Mouse (Mus musculus): ENCODE measurements around the gene Dnah6. TPM values are rescaled to one million over a fixed set of nuclear protein-coding genes. Genes with fewer than 3 reads are reported as not detected.

The Dnah6 gene
- polyA plus RNA-seq (2012; rRNA removed), result 1.8 TPM in 2 replicates

DNA sequence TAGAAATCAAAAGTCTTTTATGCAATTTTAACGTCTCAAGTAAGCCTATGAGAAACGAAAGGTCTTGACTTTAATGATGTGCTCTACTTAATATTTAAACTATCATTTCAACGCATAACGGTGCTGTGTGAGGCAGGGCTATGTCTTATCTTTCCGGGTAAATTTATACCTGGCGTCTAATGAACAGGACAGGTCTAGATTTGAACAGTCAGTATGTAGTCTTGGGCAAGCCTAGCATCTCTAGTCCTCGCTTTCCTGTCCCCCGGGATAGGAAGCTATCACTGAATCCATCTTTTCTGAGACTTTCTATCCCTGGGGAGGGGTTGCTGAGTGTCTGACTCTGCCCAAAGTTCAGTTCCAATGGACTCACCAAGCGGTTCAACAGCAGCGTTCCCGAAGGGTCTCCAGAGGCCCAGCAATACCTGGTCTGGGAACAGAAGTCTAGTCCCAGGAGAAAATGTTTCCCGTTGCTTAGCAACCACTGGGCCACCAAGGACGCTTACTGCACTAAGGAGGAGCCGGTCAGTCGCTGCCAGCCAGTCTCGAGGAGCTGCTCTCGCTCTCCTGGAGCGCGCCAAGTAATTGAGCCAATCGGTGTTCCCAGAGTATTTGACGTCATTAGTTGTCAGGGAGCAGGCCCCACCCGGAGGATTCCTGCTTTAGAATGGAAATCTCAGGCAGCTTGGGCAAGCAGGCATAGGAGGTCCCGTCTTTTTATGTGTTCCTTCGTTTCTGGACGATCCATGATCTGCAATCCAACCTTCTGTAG lies at the start of gene Dnah6:
TSS of gene Dnah6 (minus strand) at position 463 of the 769 bp plus-strand sequence.

DNA sequence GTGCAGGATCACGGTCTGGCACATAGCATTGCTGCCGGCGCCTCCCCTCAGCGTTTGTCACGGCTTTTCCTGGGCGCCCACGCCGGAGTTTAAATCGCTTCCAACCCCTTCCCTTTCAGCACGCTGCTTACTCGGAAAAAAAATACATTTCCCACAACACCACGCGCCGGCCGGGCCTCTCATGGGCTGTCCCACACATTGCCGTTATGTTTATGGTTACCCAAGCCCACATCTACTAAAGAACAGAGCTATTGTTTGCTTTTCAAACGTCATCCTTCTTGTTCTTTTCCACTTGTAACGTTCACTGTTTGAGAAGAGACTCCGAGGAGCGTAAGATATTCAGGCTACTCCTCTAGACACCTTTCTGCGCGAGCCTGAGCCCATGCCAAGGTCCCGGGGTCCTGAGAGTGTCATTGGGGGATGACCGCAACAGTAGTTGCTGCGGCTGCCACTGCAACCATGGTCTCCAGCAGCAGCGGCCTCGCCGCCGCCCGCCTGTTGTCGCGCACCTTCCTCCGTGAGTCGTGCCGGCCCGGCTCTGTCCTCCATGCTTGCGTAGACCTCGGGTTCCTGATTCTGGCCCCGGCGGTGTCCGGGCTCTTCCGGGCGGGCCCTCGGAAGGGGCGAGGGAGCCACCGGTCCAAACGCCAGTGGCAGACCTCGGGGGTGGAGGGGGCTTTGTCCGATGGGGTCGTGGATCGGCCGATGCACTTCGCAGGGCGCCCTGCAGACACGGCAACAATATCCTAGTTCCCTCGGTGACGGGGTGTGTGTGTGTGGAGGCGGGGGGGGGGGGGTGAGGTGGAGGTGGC lies 27.0 kb upstream of the Dnah6 start, which contains the start of gene Suclg1:
TSS of gene Suclg1 (plus strand) at position 146 of the 812 bp plus-strand sequence.

Other genes starting within 250 kb of the Dnah6 start
- gene Suclg1, start 26.7 kb upstream of the Dnah6 start, polyA plus RNA-seq (2012; rRNA removed), result 70.6 and 86.2 TPM in 2 replicates
- not detected in 2 replicates for gene 4931417E11Rik, start 248.0 kb upstream of the Dnah6 start, polyA plus RNA-seq (2012; rRNA removed)

Measured in ovary, adult 2 months (tissue).